Mouse (Mus musculus): ENCODE results near the gene Crtc1. TPM values are rescaled to one million over a fixed set of nuclear protein-coding genes. Genes with fewer than 3 reads are reported as not detected.

Gene Crtc1
- total and polyA plus RNA-seq, 3 experiments = 3.3 to 18.0 TPM; not detected in 1

DNA sequence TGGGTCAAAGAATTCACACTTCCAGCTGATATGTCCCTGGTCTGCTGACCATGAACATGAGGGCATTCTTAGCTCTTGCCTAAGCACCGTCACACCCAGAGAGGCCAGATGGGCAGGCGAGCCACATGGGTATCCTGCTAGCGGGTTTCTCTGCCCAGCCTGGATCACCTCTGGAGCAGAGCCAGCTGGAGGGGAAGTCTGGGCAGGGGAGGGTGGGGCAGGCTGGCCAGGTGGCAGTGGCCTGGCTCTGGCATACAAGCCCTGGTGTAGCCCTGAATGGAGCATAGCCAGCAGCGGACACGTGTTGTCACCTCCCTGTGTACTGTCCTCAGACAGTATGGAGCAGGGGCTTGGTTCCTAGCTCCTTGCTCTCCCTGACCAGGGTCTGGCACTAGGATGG lies 43.7 kb downstream of the Crtc1 start:
- TF ChIP-seq UBTF (IDR thresholded peaks at IDR 0.05; ENCODE audit: borderline replicate concordance, insufficient read depth, low read depth, low read length) (no peak), NRF1 (IDR thresholded peaks at IDR 0.05; ENCODE audit: insufficient read depth, low read depth, low read length, poor library complexity, severe bottlenecking) (no peak), USF1 (IDR thresholded peaks at IDR 0.05; ENCODE audit: low read depth, low read length) (no peak), ETS1 (IDR thresholded peaks at IDR 0.05; ENCODE audit: low read depth, low read length) (no peak), MYB (IDR thresholded peaks at IDR 0.05; ENCODE audit: low read depth, low read length) (no peak), MAX (IDR thresholded peaks at IDR 0.05; ENCODE audit: low read length) (no peak), JUND (IDR thresholded peaks at IDR 0.05; ENCODE audit: low read depth, low read length) (no peak), SMC3 (IDR thresholded peaks at IDR 0.05; ENCODE audit: low read depth, low read length) (no peak), POLR2A (IDR thresholded peaks at IDR 0.05; ENCODE audit: control insufficient read depth in 1 of 2, insufficient read depth in 1 of 2, low read depth in 1 of 2, low read length in 2 of 2, poor library complexity in 1 of 2) (no peak), CHD1 (IDR thresholded peaks at IDR 0.05; ENCODE audit: low read depth, low read length) (no peak), TBP (IDR thresholded peaks at IDR 0.05; ENCODE audit: low read depth, low read length) (no peak), CHD2 (IDR thresholded peaks at IDR 0.05; ENCODE audit: low read length) (no peak), HCFC1 (IDR thresholded peaks at IDR 0.05; ENCODE audit: low read depth, low read length) (no peak), ZNF384 (IDR thresholded peaks at IDR 0.05; ENCODE audit: low read depth, low read length) (no peak), MEF2A (IDR thresholded peaks at IDR 0.05; ENCODE audit: extremely low read depth, insufficient replicate concordance, low read depth, low read length, poor library complexity, severe bottlenecking) (no peak), BHLHE40 (IDR thresholded peaks at IDR 0.05; ENCODE audit: borderline replicate concordance, low read depth, low read length) (no peak), SIN3A (IDR thresholded peaks at IDR 0.05; ENCODE audit: low read length) (no peak)
- Histone ChIP-seq H3K27ac (ENCODE audit: control insufficient read depth, low read depth, low read length) (no peak overlapping the region), H3K4me1 (ENCODE audit: control insufficient read depth in 1 of 2, insufficient read depth in 2 of 2, low read length in 2 of 2) (no peaks in the 10 kb centered on the region), H3K9me3 (replicated peaks; ENCODE audit: insufficient read depth, low read length) (no peaks in the 10 kb centered on the region), H3K27me3 (ENCODE audit: control insufficient read depth in 1 of 2, insufficient read depth in 2 of 2, low read length in 2 of 2) (no peaks in the 10 kb centered on the region), H3K36me3 (ENCODE audit: control insufficient read depth in 1 of 2, insufficient read depth in 2 of 2, low read length in 2 of 2) (no peaks in the 10 kb centered on the region; a peak in 1 of 4 replicates), H3K4me3 (ENCODE audit: control insufficient read depth in 1 of 2, insufficient read depth in 1 of 2, low read depth in 2 of 2, low read length in 2 of 2) (no peak overlapping the region), H3K79me2 (ENCODE audit: control insufficient read depth, insufficient read depth, low read length, poor library complexity) (no peaks in the 10 kb centered on the region), H3K9ac (ENCODE audit: control insufficient read depth, low read depth, low read length, poor library complexity, severe bottlenecking) (no peak overlapping the region)
- no peak for DNase-seq (ENCODE audit: low read depth, low spot score)

DNA sequence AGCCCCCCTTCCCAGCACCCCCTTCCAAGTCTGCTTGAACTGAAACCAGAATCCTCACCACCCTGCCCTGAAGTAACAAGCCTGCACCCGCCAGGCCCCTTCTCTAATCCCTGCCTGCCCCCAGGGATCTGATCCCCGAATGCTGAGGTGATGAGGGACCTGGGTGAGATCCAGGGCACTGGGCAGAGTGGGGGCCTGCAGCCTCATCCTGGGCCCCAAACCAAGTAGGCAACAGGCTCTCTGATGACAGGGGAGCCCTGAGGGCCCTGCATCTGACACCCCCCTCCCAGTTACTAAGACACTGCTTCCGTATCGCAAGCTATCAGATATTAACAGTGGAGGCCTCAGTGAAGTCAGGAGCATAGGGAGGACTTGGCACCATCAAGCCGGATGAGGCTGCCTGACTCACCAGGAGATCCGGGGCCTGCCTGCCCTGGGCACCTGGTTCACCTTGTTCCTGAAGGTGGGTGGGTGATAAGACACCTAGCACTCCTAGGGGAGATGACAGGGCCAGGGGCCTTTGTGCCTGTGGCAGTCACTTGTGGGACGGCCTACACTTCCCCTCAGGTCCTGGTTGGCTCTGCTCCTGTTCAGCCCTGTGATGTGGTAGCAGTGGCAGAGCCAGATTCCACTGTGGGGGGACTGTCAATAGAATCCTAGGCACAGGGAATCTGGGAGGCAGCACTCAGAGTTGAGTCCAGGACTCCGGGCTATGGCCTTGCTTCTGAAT lies 44.9 kb downstream of the Crtc1 start:
- H3K9ac ChIP-seq (ENCODE audit: control insufficient read depth, low read depth, low read length, poor library complexity, severe bottlenecking) = no peak overlapping the region
- H3K27me3 ChIP-seq (ENCODE audit: control insufficient read depth in 1 of 2, insufficient read depth in 2 of 2, low read length in 2 of 2) = no peaks in the 10 kb centered on the region
- no peak for DNase-seq (ENCODE audit: low read depth, low spot score)
- H3K4me3 ChIP-seq (ENCODE audit: control insufficient read depth in 1 of 2, insufficient read depth in 1 of 2, low read depth in 2 of 2, low read length in 2 of 2) = no peak overlapping the region
- TF ChIP-seq CTCF (IDR thresholded peaks at IDR 0.05 in 2 of 3, conservative IDR thresholded peaks at IDR 0.05 in 1 of 3; ENCODE audit: control insufficient read depth in 1 of 3, insufficient read depth in 1 of 3, low read depth in 2 of 3, low read length in 3 of 3, poor library complexity in 1 of 3, severe bottlenecking in 1 of 3) (no peak), SMC3 (IDR thresholded peaks at IDR 0.05; ENCODE audit: low read depth, low read length) (no peak)
- no peaks in the 10 kb centered on the region for H3K4me1 ChIP-seq (ENCODE audit: control insufficient read depth in 1 of 2, insufficient read depth in 2 of 2, low read length in 2 of 2)
- no peak overlapping the region for H3K27ac ChIP-seq (ENCODE audit: control insufficient read depth, low read depth, low read length)
- no peaks in the 10 kb centered on the region for H3K79me2 ChIP-seq (ENCODE audit: control insufficient read depth, insufficient read depth, low read length, poor library complexity)
- H3K36me3 ChIP-seq (ENCODE audit: control insufficient read depth in 1 of 2, insufficient read depth in 2 of 2, low read length in 2 of 2) = no peaks in the 10 kb centered on the region; a peak in 1 of 4 replicates
- no peaks in the 10 kb centered on the region for H3K9me3 ChIP-seq (replicated peaks; ENCODE audit: insufficient read depth, low read length)
